Mouse (Mus musculus) left cerebral cortex, postnatal 4 days (tissue): ENCODE measurements around the gene Camta1. TPM values are rescaled to one million over a fixed set of nuclear protein-coding genes. Genes with fewer than 3 reads are reported as not detected.

Experiments used
- DNase-seq: peaks from one replicate; pipeline ENCODE4 v3.0.0-alpha.2; 2022
- intact Hi-C: fragments of 180-260 bp; cut with DNase I; formaldehyde crosslinking; loops from one replicate; pipeline ENCODE4 v1.15.1; 2025
- total RNA-seq, 2 experiments: library from RNA; stranded (reverse); gene quantifications; 2 replicates each; pipeline ENCODE4 v1.2.3; 2021

Camta1 gene
- total RNA-seq, 2 experiments from 2014 or later = 198 to 204 TPM

DNA sequence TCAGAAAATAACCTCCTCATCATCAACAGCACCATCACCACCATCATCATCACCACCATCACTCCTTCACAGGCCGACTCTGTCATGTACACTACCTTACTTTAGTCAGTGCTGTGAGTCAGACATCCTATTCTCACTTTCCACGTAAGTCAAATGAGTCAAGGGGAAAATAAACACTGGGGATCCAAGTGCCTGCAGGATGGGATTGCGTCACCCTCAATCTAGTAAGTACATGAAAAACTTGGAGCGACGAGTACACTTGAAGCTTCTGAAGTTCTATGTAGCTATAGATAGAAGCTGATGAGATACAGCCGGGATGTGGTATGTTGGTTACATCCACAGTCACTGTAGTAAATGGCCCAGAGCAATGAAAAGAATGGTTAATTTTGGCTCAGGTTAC, 514.1 kb downstream of the Camta1 start:
- DNase-seq = no peak

DNA sequence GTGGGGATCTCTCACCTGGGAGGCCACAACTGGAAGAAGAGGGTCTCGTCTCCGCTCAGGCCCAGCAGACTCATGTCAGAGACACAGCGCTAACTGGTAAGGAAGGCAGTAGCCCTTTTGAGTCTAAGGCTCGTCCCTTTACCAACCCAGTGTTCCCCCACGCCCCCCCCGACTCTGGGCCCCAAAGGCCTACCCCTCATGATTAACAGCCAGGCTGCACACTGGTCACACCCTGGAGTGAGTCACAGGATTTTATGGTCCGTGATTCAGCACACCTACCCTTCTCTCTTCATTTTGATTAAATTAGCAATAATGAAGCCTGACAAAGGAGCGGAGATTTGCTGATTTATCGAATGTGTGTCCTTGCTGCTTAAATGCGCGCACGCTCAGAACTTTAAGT, 515.0 kb downstream of the Camta1 start:
- intact Hi-C loops = no loop called here
- DNase-seq = no peak

More for the DNA sequence above, 514.1 kb downstream of the Camta1 start:
- intact Hi-C loops = no loop called here

DNA sequence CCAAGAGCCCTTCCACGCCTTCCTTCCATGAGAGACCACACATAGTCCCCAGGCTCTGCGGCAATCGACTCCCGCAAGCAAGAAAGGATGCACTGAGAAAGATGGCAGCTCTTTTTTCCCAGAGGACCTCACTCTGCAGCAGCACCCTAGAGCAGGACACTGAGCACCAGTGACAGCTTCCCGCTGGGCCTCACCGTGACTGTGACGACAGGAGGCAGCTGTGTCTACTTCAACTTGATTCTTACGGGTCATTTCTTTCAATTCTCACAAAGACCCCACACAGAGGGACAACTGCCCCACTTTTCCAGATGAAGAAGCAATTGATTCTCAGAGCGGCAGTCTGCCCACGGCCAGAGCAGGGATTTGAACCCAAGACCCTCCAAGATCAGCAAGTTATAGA, 516.9 kb downstream of the Camta1 start:
- intact Hi-C loops = no loop called here
- no peak for DNase-seq

DNA sequence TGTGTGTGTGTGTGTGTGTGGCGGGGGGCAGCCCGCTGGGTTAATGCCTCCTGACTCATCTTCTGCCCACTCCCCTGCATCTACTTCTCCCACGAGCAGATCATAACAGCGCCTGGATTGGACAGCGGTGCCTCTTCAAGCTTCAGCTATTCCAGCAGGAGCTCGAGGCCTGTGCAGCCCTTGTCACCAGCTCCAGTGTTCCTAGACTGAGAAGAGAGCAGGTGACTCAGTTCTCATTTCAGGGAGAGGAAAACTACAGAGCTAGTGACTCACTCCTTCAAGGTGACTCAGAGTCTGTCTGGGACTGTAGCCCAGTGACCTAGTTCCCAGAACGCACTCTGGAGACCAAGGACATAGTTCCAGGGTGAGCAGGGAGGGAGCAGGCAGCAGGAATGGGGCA, 522.3 kb downstream of the Camta1 start:
- intact Hi-C loops = no loop called here
- DNase-seq = no peak

DNA sequence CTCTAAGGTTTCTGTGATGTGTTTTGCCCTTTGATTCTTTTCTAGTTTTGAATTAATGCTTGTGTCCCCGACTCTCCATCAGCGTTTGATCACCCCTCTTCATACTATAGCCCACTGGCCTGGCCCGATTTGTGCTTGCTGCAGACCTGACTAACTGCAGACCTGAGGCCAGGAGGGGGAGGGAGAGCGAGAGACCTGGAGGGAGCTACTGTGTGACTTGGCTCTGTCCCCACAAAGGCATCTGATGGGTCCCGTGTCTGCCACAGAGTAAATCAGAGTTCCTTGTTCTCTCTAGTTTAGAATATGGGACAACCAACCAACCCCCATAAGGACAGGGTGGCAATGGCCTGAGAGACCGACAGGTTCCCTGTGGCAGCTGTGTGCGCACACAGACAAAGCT, 522.7 kb downstream of the Camta1 start:
- no peak for DNase-seq
- intact Hi-C loops = no loop called here

DNA sequence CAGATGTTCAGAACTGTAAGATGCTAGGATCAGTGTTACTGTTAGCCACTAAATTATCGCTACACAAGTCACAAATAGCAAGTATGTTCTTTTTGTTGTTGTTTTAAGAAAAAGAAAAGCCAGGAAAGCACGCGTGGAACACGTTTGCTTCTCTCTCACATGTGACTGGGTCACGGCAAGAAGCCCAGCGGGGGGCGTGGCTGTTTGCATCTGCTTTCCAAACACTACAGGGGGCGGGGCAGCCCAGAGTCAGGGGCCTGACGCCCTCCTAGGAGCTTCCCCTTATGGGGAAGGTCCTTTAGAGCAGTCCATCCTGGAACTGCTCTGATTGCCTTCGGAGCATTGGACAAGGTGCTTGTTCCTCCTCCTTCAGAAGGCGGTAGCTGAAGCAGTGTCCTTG, 524.1 kb downstream of the Camta1 start:
- intact Hi-C loops = no loop called here
- DNase-seq = no peak

DNA sequence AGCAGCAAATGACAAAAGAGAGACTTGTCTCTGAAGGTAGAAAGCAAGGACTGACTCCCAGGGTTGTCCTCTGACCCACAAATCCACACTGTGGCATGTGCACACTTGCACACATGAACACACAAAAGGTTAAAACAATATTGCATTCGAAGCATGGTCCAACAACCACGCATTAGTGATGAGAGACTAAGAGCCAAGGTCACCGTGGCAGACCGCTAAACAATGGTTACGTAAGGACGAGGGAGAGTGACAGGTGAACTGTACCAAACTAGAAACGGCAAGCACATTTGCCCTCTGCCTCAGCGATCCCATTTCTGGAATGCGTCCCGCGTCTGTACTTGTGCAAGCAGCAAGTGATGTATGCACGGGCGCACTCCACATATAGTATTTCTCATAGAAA, 525.3 kb downstream of the Camta1 start:
- intact Hi-C loops = no loop called here
- no peak for DNase-seq

DNA sequence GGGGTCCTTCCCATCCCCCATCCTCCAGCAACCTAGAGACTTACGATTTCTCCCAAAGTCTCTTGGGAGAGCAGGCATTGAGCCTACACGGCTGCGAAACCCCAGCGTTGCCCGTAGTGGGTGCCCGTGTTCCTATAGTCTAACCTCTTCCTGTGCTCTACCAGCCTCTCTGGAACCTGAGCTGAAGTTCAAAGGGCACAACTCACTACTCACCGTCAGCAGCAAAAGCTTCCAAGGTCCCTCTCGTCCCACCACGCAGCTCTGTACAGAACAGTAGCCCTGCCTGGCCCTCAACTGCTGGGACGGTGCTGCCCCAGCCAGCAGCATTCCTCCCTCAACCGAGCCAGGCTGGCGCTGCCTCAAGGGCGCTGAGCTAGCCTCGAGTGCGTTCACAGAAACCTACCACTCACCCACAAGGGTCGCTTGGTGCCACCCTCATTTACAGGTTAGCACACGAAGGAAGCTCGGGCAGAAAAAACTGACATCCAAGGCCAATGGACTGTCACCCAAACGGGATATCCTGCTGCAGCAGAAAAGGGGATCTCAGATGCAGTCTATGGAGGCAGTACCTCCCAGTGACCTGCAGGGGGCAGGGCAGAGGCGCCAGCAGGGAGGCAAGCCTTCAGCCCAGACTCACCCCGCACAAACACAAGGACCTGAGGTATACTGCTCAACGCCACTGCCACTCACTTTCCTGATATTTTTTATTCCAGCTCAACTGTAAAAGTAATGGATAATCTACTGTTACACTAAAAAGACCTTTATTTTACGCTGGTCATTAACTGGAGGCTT, 526.5 kb downstream of the Camta1 start:
- intact Hi-C loops = no loop called here
- peak; percentile 63 for DNase-seq

DNA sequence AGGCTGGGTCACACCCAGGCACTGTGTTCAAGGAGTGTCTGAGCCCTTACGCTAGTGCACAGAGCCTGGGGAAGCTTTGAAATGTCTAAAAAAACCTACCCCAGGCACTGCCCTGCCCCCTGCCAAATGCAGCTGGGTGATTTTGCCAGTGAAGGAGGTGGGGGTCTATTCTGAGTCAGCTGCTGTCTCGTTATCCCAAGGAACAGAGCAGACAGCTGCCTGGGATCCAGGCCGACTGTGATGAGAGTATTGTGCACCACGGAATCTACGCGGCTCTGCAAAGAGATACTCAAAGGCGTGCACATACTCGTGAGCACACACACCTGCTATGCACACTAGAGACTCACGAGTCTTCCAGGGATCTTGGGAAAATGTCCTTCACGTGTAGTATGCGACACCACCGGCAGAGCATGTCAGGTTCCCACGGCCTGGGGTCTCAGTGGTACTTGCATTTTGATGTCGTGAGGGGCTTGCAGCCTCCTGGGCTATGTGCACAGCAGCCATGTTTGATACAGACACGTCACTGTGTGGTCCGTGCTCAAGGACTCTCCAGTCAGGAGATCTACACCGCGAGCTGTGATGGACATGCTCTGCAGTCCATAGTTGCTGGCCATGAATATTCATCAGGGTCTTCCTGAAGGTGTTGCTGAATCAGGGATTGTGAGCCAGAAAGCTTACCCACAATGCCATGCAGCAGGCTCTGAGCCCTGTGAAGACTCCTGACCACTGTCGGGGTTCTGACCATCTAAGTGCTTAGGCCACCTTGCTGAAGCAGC, 529.4 kb downstream of the Camta1 start:
- DNase-seq = no peak
- intact Hi-C loops = no loop called here

DNA sequence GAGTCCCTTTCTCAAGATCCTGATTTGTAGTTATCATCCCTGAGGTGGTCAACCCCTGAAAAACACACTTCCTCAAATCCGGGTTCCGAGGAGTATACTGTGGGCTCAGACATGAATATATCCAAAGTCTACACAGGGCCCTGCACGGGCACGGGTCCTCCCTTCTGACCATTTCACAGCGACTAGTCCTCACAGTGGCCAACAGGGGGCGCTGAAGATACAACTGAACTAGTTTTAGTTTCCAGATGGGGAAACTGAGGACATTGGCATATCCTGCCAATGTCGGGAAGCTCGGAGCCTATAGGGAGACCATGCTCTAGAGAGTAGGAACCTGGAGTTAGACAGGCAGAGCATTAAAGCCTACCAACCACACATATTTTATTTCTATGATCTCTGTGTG, 530.7 kb downstream of the Camta1 start:
- no peak for DNase-seq
- intact Hi-C loops = no loop called here

DNA sequence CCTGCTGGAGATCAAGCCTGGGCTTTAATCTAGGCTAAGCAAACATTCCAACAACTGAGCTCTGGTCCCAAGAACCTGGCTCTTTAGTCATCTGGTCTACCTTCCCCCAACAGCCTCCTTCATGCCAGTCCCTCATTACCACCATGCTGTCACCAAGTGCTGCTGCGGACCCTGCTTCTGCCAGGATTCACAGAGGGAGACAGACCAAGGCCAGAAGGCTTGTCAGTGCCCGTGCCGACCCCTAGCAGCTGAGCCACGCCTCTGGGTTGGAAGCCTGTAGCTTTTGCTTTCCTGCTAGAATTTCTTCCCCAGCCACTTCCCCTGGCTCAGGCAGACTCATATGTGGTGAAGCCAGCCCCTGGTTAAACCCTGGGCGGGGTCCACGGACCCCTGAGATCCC, 533.6 kb downstream of the Camta1 start:
- DNase-seq = peak; percentile 68
- intact Hi-C loops = no loop called here

DNA sequence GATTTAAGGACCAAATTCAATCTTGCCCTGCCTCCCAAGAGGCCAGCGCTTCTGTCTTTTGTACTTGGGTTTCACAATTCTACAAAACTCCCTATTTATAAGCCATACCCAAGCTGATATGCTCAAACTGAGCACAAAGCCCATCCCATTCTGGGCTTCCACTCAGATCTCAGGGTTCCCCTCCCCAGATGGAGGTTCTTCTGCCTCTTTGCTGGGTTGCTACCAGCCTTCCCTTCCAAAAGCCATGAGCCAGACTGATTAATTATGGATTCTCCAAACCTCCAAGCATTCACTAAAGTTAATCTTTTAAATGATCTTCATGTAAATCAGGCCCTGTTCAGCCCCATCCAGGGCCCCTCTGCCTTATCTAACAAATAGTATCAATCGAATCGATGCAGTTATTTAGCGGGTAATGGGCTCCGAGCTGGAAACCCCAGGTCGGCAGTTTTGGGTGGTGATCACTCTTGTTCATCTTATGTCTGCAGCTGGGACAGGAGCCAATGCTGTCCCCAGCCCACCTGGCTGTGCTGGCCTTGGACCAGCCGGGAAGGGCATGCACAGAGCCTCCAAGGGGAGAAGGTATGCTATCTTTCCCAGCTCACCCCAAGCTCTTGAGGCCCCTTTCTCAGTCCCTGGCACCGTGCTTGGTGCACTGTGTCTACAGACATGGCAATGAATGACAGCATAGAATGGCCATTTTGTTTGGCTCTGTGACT, 534.5 kb downstream of the Camta1 start:
- no peak for DNase-seq
- intact Hi-C loops = no loop called here

DNA sequence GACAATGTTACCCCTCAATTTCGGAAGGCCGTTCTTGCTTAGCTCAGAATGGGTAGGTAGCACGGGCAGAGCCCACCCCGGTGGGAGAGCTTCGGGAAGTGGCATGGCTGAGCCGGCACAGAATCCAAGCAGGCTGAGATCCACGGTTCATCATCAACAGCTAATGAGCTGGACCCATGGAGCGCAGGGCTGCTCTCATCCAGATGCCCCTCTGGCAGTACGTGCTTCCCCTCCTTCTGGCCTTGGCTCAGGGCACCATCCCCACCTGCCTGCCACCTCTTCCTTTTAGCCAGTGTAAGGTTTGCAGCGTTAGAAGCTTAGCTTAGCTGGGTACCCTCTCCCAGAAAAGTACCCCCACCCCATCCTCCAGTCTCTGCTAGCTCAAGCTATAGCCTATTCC, 545.2 kb downstream of the Camta1 start:
- peak; percentile 81 for DNase-seq
- intact Hi-C loops = no loop called here

DNA sequence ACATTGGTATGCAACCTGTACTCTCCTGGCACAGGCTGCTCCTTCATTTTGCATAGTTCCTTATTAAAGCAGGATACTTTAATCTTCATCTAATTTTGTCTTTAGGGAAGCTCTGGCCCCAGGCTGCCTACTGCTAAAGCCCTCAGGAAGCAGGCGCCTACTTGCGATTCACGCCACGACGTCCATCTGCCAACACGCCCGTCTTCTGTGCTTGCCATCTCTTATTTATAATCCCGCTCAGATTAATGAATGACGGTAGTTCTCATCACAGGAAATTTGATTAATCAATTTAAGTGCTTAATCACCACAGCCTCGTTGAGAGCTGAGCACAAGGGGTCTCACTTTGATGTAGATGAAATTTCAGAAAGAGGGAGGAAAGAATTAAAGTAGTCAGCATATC, 546.0 kb downstream of the Camta1 start:
- intact Hi-C loops = no loop called here
- no peak for DNase-seq

DNA sequence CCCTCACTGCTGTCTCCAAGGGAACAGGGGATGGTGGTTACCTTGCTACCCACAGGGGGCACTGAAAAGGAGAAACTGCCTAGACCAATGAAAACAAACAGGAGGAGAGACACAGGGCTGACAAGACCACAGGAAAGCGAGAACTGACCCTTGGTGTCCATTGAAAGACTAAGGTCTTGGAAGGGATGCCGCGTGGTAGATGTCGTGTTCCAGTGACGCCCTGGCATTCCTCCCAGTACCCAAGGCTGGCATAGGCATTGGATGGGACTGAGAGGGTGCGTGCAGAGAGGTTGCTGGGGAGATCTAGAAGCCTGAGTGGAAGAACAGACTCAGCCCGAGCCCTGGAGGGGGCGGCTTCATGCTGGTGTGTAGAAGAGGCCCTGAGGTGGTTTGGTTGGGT, 550.9 kb downstream of the Camta1 start:
- intact Hi-C loops = no loop called here
- DNase-seq = no peak

DNA sequence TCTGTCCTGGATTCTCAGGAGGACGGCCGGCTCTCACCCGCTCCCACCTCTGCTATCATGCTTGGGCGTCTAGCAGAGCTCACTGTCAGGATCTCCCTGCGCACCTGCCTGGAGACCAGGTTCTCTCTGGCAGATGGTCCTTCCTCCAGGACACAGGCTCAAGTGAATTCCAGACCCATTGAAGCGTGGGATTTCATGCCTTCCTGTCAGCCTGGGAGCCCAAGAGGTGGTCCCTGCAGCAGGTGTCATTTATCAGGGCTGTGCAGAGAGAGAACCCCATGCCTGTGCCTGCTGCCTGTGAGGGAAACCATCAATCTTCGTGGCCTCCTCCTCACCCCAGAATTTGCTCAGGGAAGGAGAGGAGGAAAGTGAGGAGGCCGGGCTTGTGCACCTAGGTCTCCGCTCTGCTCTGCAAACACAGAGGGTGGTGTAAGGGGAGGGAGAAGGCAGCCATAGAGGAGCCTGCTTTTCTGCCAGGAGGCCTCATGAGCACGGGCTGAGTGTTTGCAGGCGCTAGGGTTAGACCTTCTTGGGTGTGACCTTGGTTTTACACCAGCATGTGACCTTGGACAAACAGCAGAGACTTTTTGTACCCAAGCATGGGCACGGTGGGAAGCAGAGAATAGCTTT, 551.5 kb downstream of the Camta1 start:
- DNase-seq = no peak
- intact Hi-C loops = no loop called here

DNA sequence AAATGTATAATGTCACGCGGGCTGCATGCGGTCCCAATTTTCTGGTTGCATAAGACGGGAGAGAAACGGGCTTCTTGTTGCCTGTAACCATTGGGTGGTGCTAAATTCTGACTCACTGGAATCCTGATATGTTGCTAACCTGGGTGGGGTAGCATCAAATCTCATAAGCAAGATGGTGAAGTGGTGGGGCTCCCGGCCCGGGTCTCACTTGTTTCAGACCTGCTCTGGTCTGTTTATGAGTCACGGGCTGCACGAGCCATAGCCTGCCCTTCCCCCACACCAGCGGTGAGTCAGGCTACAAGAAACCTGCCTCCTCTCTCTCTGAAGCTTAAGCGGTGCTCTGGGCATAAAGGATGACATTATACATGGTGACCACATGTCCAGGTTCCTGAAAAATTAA, 554.8 kb downstream of the Camta1 start:
- DNase-seq = no peak
- intact Hi-C loops = no loop called here

DNA sequence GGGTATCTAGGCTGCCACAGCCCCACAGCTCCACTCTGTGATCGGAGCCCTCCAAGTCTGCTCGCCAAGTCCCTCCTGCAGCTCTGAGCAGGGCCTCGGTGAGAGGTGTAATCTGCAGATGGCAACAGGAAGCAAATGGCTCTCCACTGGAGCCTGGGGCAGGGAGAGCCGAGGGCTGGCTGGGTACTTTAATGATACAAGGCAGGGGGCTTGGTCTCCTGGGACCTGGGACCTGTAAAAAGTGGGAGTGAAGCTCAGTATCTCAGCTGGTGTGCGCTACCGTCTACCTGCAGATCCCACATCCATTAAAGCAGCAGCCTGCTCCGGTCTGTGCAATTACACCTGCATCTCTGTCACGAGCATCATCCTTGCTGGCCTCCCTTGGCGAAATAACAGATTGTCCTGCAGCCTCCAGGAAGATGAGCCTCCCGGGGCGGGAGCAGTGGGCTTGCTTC, 555.3 kb downstream of the Camta1 start:
- intact Hi-C loops = no loop called here
- peak; percentile 60 for DNase-seq

DNA sequence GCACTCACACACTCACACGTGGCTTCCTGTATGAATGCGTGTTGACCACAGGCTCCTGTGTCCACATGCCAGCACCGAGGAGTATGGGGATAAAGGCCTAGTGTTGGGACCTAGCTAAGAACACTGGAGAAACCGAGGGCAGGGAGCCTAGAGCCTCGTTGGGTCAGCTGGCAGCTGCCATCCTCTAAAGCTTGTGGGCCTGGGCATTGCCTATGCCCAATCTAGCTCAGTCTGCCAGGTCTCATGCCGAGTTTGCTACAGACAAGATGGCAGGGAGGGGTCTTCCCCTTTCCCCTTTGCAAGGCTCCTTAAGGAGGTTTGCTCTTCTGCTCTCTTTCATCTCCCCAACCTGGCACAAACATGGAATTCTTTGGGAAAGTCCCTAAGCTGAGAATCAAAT, 555.9 kb downstream of the Camta1 start:
- DNase-seq = peak; percentile 47
- intact Hi-C loops = no loop called here

DNA sequence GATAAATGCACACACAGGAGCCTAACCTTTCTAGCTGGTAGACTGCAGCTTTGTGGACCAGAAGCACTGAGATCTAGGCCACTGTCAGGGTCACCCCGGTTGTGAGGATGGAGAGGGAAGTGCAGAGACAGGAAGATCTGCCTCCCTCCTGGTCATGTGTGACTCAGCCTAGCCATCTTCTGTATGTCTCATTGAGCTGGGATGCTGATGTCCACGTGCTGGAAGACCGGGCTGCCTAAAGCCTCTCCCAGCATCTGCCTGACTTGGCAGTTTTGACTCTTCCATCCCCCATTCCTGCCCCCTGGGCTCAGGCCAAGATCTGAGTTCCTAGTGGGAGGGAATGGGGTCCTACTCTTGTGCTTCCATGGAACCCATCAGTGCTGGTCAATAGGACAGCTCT, 557.7 kb downstream of the Camta1 start:
- intact Hi-C loops = no loop called here
- DNase-seq = no peak

DNA sequence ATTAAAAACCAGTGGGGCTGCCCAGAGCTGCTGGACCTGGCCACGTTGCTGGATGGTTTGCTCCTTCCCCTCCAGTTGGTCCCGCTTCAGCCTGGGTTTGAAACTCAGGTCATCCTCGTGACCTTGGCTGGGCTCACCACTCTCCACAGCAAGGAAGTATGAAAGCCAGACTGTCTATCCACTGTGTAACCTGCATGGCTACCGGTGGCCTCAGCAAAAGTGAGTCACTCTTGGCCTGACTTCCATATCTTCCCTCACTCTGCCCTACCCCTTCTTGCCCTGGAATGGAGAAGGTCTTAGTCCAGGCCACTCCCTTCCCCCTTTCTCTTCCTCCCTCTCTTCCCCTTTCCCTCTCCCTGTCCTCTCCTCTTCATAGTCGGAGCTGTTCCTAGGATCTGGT, 558.2 kb downstream of the Camta1 start:
- intact Hi-C loops = no loop called here
- no peak for DNase-seq
